Mouse (Mus musculus): Measurements from ENCODE around the gene Agr2. TPM values are rescaled to one million over a fixed set of nuclear protein-coding genes. Genes with fewer than 3 reads are reported as not detected.

Gene Agr2
- polyA plus RNA-seq, 1 experiment from 2014 or later = not detected

DNA sequence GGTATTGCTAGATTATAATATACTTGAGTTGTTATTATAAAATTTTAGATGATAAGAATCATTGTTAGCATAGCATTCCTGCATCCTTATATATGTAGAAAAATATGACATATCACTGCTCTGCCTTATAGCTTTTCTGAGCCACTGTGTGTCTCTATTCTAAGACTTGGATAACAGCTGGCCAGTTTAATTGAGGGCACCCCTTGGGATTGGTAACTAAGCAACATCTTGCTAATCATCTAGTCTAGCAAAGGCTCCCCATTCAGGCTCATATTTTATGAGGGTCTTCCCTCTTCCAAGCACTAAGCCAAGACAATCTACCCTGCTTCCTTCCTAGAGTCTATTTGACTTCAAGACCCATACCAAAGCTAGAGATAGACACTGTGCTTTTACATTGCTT is 1.4 kb downstream of the Agr2 start:
- Histone ChIP-seq H3K27ac (no peak overlapping the region), H3K9me3 (replicated peaks) (no peaks in the 10 kb centered on the region), H3K27me3 (replicated peaks) (no peaks in the 10 kb centered on the region), H3K4me2 (no peak overlapping the region), H3K4me3 (no peak overlapping the region), H3K36me3 (no peaks in the 10 kb centered on the region), H3K9ac (no peak overlapping the region), H3K4me1 (no peaks in the 10 kb centered on the region)
- no peak for ATAC-seq

DNA sequence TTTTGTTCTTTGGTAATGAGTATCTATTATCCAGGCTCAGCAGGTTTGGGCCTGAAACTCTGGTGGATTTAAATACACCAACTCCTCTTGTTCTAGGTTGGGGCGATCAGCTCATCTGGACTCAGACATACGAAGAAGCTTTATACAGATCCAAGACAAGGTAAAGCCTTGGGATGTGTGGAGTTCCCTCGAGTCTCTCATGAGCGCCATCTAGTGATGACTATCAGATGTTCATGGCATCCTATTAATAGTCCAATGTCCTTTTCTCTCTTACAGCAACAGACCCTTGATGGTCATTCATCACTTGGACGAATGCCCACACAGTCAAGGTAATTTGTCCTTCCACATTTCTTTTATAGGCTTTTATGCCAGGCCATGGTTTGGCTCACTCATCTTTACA is 3.1 kb downstream of the Agr2 start:
- H3K9ac ChIP-seq = no peak overlapping the region
- no peak overlapping the region for H3K27ac ChIP-seq
- ATAC-seq = no peak
- WGBS (ENCODE audit: insufficient replicate concordance) = 21% methylated on average over 5 of the region's 5 CpGs
- no peaks in the 10 kb centered on the region for H3K4me1 ChIP-seq
- H3K4me3 ChIP-seq = no peak overlapping the region
- H3K36me3 ChIP-seq = no peaks in the 10 kb centered on the region
- no peak overlapping the region for H3K4me2 ChIP-seq
- no peaks in the 10 kb centered on the region for H3K27me3 ChIP-seq (replicated peaks)
- H3K9me3 ChIP-seq (replicated peaks) = no peaks in the 10 kb centered on the region

DNA sequence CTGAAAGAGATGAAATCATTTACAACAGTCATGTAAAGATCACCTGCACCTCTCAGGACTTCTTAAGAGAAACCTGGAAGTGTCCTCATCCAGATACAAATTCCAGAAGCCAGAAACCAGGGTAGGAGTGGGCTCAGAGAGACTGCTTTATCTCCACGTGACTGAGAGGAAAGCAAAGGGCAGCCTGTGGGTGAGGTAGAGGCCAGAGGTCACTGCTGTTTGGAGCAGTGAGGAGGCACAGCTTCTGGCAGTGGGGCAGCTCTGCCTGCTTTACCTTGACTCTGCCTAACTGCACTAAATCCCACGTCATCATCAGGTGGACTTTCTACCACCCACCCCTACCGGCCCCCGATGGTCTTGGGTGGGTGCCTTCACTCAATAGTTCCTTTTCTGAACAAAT is 12.0 kb downstream of the Agr2 start:
- H3K4me3 ChIP-seq = no peak overlapping the region
- ATAC-seq = peak; percentile 59; the same call in 1 of the 2 replicates
- H3K27ac ChIP-seq = no peak overlapping the region
- WGBS (ENCODE audit: insufficient replicate concordance) = 51% methylated on average over 4 of the region's 4 CpGs
- H3K4me1 ChIP-seq = peaks cover 31% of the 10 kb centered on the region
- H3K36me3 ChIP-seq = no peaks in the 10 kb centered on the region
- no peak overlapping the region for H3K9ac ChIP-seq
- H3K27me3 ChIP-seq (replicated peaks) = no peaks in the 10 kb centered on the region
- H3K4me2 ChIP-seq = no peak overlapping the region
- H3K9me3 ChIP-seq (replicated peaks) = no peaks in the 10 kb centered on the region

DNA sequence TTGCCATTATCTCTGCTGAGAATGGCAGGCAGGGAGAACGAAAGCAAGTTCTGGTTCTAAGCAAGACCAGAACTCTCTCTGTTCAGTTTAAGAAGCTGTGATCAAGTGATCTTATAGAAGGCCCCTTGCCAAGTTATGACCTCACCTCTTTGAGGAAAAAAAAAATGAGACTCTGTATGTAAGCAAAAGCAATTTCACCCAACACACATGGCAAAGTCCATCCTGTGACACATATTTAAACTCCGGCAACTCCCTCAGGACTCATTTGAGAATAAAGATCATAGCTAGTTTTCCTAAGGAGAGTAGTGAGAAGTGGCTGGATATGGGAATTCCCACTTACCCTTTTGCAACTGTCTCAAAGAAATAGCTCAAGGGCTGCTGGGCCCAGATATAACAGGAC is 14.9 kb downstream of the Agr2 start:
- Histone ChIP-seq H3K9ac (no peak overlapping the region), H3K36me3 (no peaks in the 10 kb centered on the region), H3K4me1 (peaks cover 15% of the 10 kb centered on the region), H3K9me3 (replicated peaks) (no peaks in the 10 kb centered on the region), H3K4me3 (no peak overlapping the region), H3K27me3 (replicated peaks) (no peaks in the 10 kb centered on the region), H3K27ac (no peak overlapping the region), H3K4me2 (no peak overlapping the region)
- ATAC-seq = no peak
- WGBS (ENCODE audit: insufficient replicate concordance) = 67% methylated on average over 2 of the region's 2 CpGs

DNA sequence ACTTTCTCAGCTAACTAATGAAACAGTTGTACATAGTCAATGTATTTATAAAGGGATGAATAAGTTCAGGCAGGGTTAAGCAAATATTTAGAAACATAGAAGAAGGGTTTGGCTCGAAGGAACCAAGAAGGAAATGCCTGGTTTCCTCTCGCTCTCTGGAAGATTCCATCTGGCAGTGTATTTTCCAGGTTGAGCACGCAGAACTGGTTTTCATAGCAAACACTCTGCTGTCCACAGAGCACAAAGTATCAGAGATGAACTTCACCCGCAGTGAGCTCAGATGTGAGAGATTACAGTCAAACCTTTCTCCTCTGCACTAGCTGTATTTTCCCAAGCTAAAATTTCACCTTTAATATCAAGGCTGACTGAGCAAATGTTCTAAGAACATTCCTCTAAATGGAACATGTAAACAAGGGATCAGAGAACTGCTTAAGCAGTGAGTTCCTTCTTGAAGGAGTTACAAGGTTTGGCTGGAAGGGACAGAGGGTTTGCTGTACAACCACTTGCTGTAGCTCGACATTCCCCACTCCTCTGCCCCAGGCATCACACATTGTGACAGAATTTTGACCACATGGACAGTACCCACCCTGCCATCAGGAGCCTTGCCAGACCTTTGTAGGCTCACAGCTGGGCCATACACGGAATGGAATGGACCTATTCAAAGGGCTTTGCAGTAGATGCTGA is 15.8 kb downstream of the Agr2 start:
- Histone ChIP-seq H3K4me2 (no peak overlapping the region), H3K4me1 (peaks cover 11% of the 10 kb centered on the region), H3K9ac (no peak overlapping the region), H3K27me3 (replicated peaks) (no peaks in the 10 kb centered on the region), H3K9me3 (replicated peaks) (no peaks in the 10 kb centered on the region), H3K4me3 (no peak overlapping the region), H3K27ac (no peak overlapping the region), H3K36me3 (no peaks in the 10 kb centered on the region)
- ATAC-seq = no peak
- WGBS (ENCODE audit: insufficient replicate concordance) = 44% methylated on average over 6 of the region's 6 CpGs

DNA sequence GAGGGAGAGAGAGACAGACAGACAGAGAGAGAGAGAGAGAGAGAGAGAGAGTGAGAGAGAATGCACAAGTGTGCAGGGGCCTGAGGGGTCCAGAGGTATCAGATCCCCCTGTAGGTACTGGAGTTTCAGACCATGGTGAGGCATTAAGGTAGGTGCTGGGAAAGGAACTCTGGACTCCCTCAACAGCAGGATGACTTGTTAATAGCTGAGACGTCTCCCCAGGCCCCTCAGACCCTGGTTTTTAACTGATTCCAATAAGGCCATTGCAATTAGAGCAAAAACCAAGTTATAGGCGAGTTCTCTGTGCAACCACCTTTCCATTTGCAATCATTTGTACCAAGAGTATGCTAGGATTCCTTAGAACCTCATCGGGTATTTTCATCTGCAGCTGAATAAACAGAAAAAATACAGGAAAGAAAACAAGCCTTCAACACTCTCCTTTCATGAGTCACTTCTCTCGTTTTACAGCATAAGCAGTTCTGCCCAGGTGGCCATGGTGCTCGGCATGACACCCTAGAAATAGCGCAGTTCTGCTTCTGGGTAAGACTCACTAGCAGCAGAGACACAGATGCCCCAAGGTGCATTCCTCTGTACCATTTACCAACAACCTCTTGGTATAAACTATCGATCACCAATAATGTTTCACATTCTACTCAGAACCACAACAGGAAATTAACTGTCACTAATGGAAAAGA is 20.7 kb downstream of the Agr2 start:
- Histone ChIP-seq H3K4me3 (no peak overlapping the region), H3K9me3 (replicated peaks) (no peaks in the 10 kb centered on the region; the same call in 1 of the 2 replicates), H3K9ac (no peak overlapping the region), H3K4me1 (peaks cover 4% of the 10 kb centered on the region; the same call in 1 of the 2 replicates), H3K27me3 (replicated peaks) (no peaks in the 10 kb centered on the region), H3K36me3 (no peaks in the 10 kb centered on the region), H3K4me2 (no peak overlapping the region), H3K27ac (no peak overlapping the region)
- 64% methylated on average over 7 of the region's 7 CpGs for WGBS (ENCODE audit: insufficient replicate concordance)
- ATAC-seq = no peak

DNA sequence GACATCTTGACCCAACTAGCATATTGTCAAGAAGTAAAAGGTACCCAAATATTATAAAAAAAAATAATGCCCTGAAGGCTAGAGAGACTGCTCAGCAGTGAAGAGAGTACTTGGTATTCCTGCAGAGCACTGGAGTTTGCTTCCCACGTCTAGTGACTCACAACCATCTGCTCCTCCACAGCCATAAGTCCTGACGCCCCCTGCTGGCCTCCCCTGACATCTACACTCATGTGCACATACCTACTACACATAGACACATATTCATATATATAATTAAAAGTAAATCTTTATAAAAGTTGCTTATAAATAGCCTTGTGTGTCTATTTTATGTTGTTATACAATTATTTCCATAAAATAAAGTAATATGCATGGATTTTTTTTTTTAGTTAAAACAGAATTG is 25.1 kb downstream of the Agr2 start:
- Histone ChIP-seq H3K36me3 (0 out of 2 replicates have a peak, but pooled peaks cover 4% of the 10 kb centered on the region), H3K4me2 (no peak overlapping the region), H3K27ac (no peak overlapping the region), H3K4me1 (no peaks in the 10 kb centered on the region; the same call in 1 of the 2 replicates), H3K9ac (no peak overlapping the region), H3K4me3 (no peak overlapping the region), H3K9me3 (replicated peaks) (no peaks in the 10 kb centered on the region; the same call in 1 of the 2 replicates), H3K27me3 (replicated peaks) (no peaks in the 10 kb centered on the region)
- WGBS (ENCODE audit: insufficient replicate concordance) = 53% methylated on average over 2 of the region's 2 CpGs
- ATAC-seq = no peak

DNA sequence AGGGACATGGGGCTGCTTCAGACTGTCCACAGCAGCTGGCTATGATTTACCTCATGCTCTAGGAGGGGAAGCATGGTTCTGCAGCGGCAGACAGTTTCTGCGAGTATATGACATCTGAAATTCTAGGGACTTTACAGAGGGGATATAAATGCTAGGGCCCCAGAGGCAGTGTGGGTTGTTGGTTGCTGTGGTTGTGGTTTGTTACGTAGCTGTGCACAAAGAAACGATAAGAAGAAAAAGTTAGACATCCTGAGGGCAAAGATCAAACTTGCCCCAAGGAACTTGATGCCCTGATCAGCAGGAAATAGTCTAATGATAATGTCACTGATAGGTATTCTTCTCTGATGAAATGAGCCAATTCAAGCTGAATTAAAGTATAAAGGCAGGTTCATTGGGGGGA is 26.9 kb downstream of the Agr2 start:
- no peaks in the 10 kb centered on the region for H3K27me3 ChIP-seq (replicated peaks)
- 42% methylated on average over 4 of the region's 4 CpGs for WGBS (ENCODE audit: insufficient replicate concordance)

DNA sequence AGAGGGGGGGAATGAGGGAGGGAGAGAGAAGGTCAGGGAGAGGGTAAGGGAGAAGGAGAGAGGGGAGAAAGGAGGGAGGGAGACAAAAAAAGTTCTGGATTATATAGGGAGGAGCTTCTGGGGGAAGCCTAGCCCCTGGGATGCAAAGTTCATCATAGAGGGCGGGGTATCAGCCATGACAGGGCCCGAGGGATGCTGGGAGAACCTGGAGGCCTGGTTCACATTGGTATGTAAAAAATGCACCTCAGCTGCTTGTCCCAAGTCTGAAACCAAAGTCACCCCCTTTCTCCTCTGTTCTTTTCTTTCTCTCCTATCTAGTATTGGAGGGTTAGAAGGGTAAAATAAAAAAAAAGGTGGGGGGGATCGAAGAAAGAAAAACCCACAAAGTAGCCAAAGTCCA is 27.4 kb downstream of the Agr2 start:
- no peak overlapping the region for H3K9ac ChIP-seq
- no peaks in the 10 kb centered on the region for H3K27me3 ChIP-seq (replicated peaks)
- no peaks in the 10 kb centered on the region; the same call in 1 of the 2 replicates for H3K4me1 ChIP-seq
- ATAC-seq = no peak
- 77% methylated on average over 3 of the region's 3 CpGs for WGBS (ENCODE audit: insufficient replicate concordance)
- H3K36me3 ChIP-seq = 0 out of 2 replicates have a peak, but pooled peaks cover 4% of the 10 kb centered on the region
- no peak overlapping the region for H3K4me3 ChIP-seq
- no peak overlapping the region for H3K27ac ChIP-seq
- no peaks in the 10 kb centered on the region; the same call in 1 of the 2 replicates for H3K9me3 ChIP-seq (replicated peaks)
- H3K4me2 ChIP-seq = no peak overlapping the region

More for the DNA sequence above, 26.9 kb downstream of the Agr2 start:
- H3K4me1 ChIP-seq = no peaks in the 10 kb centered on the region; the same call in 1 of the 2 replicates
- H3K9me3 ChIP-seq (replicated peaks) = no peaks in the 10 kb centered on the region; the same call in 1 of the 2 replicates
- no peak for ATAC-seq
- no peak overlapping the region for H3K4me3 ChIP-seq
- no peak overlapping the region for H3K27ac ChIP-seq
- no peak overlapping the region for H3K9ac ChIP-seq
- H3K36me3 ChIP-seq = 0 out of 2 replicates have a peak, but pooled peaks cover 4% of the 10 kb centered on the region
- no peak overlapping the region for H3K4me2 ChIP-seq

DNA sequence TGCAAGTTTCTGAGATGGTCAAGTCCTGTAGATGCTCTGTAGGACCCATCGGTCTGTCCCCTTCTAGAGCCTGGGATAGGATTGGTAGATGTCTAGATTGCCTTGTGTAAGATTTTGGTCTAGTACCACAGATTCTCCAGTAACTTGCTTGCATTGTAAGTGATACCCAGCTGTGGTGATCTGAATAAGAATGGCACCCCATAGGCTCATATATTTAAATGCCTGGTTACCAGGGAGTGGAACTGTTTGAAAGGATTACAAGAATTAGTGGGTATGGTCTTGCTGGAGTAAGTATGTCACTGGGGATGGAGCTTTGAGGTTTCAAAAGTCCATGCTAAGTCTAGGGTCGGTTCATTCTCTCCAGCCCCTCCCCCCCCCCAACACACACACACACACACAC is 28.0 kb downstream of the Agr2 start:
- WGBS (ENCODE audit: insufficient replicate concordance) = 84% methylated on average over 2 of the region's 2 CpGs
- Histone ChIP-seq H3K27me3 (replicated peaks) (no peaks in the 10 kb centered on the region), H3K9me3 (replicated peaks) (no peaks in the 10 kb centered on the region; the same call in 1 of the 2 replicates), H3K4me2 (no peak overlapping the region), H3K27ac (no peak overlapping the region), H3K36me3 (0 out of 2 replicates have a peak, but pooled peaks cover 4% of the 10 kb centered on the region), H3K9ac (no peak overlapping the region), H3K4me1 (no peaks in the 10 kb centered on the region; the same call in 1 of the 2 replicates), H3K4me3 (no peak overlapping the region)
- ATAC-seq = no peak

DNA sequence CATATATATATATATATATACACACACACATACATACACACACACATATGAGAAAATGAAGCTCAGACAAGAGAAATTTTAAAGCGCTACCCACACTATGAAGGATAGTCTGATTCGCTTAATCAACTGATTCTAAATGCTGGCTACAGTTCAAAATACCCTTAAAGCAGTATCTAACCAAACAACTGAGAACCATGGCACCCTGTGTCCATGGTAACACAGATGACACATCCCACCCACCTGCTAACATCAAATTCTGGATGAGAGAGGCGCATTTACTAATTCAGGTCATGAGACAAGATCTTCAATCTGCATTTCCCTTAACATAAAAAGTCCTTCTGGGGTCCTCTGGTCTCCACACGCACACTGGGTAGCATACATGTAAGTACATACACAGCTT is 33.4 kb downstream of the Agr2 start:
- Histone ChIP-seq H3K9me3 (replicated peaks) (no peaks in the 10 kb centered on the region), H3K36me3 (0 out of 2 replicates have a peak, but pooled peaks cover 2% of the 10 kb centered on the region), H3K4me3 (no peak overlapping the region), H3K27ac (no peak overlapping the region), H3K4me2 (no peak overlapping the region), H3K4me1 (peaks cover 17% of the 10 kb centered on the region), H3K27me3 (replicated peaks) (no peaks in the 10 kb centered on the region), H3K9ac (no peak overlapping the region)
- 76% methylated on average over 4 of the region's 4 CpGs for WGBS (ENCODE audit: insufficient replicate concordance)
- ATAC-seq = no peak

DNA sequence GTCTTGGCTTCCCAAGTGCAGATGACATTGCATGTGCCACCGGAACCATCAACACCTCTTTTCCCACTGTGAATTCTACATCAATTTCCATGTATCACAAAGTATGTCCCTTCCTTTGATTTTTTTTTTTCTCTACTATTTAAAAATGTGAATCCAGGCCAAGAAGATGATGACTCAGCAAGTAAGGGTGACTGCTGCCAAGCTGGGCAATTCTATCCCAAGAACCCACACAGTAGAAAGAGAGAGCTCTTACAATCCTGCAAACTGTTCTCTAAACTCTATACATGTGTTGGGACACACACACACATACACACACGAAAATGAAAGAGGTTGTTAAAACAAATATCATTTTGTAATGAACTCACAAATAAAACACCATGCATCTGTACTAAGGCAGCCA is 34.5 kb downstream of the Agr2 start:
- 73% methylated on average over 2 of the region's 2 CpGs for WGBS (ENCODE audit: insufficient replicate concordance)
- no peaks in the 10 kb centered on the region for H3K27me3 ChIP-seq (replicated peaks)
- no peak overlapping the region for H3K27ac ChIP-seq
- no peak overlapping the region for H3K4me2 ChIP-seq
- peaks cover 21% of the 10 kb centered on the region for H3K4me1 ChIP-seq
- ATAC-seq = no peak
- H3K9me3 ChIP-seq (replicated peaks) = no peaks in the 10 kb centered on the region
- no peaks in the 10 kb centered on the region for H3K36me3 ChIP-seq
- H3K4me3 ChIP-seq = no peak overlapping the region
- no peak overlapping the region for H3K9ac ChIP-seq
